Mouse (Mus musculus) lung, postnatal 0 days (tissue): ENCODE results near the gene Cybrd1. TPM values are rescaled to one million over a fixed set of nuclear protein-coding genes. Genes with fewer than 3 reads are reported as not detected.

Experiments
- ATAC-seq: fragments of 200-750 bp; cut with Nextera tagmentation; 2 replicates; pipeline ENCODE4 v1.8.0; 2017; ENCODE audit warnings: moderate library complexity
- DNase-seq: peaks from one replicate; pipeline ENCODE4 v3.0.0-alpha.2; 2016; ENCODE audit warnings: low spot score
- H3K27ac ChIP-seq: fragments of 300-500 bp; sonication (generic); 2 replicates; pipeline ENCODE4 v1.5.1; 2014; ENCODE audit warnings: antibody characterized with exemption, mild to moderate bottlenecking, low read length, mixed read lengths
- H3K27me3 ChIP-seq: fragments of 300-500 bp; sonication (generic); replicated peaks from 2 replicates; pipeline ENCODE4 v1.6.1; 2014; ENCODE audit warnings: low read length, mixed read lengths; ENCODE audit not compliant: insufficient read depth
- H3K36me3 ChIP-seq: fragments of 300-500 bp; sonication (generic); 2 replicates; pipeline ENCODE4 v1.6.1; 2014; ENCODE audit warnings: low read length, mixed read lengths; ENCODE audit not compliant: insufficient read depth
- H3K4me1 ChIP-seq: fragments of 300-500 bp; sonication (generic); 2 replicates; pipeline ENCODE4 v1.6.1; 2014; ENCODE audit warnings: antibody characterized with exemption, low read depth, low read length, mixed read lengths; ENCODE audit not compliant: insufficient read depth
- H3K4me2 ChIP-seq: fragments of 300-500 bp; sonication (generic); replicated peaks from 2 replicates; pipeline ENCODE4 v1.6.1; 2014; ENCODE audit warnings: low read depth, mild to moderate bottlenecking, low read length, moderate library complexity, mixed read lengths
- H3K4me3 ChIP-seq: fragments of 300-500 bp; sonication (generic); 2 replicates; pipeline ENCODE4 v1.5.1; 2014; ENCODE audit warnings: low read depth, low read length
- H3K9ac ChIP-seq: fragments of 300-500 bp; sonication (generic); replicated peaks from 2 replicates; pipeline ENCODE4 v1.6.1; 2014; ENCODE audit warnings: low read depth, mild to moderate bottlenecking
- H3K9me3 ChIP-seq: fragments of 300-500 bp; sonication (generic); 2 replicates; pipeline ENCODE4 v1.6.1; 2016; ENCODE audit warnings: low read length, mixed read lengths
- CTCF ChIP-seq: IDR thresholded peaks from 2 replicates; pipeline ENCODE4 v1.5.1; 2016; ENCODE audit warnings: antibody characterized with exemption, mild to moderate bottlenecking
- EP300 ChIP-seq: IDR thresholded peaks from 2 replicates; pipeline ENCODE4 v1.6.1; 2016; ENCODE audit warnings: antibody characterized with exemption, mild to moderate bottlenecking, control low read depth
- WGBS: fragments of 180-500 bp; shearing (Covaris S2); extraction: QIAGEN DNeasy Blood & Tissue Kit; methylation state at CpG from one replicate; pipeline ENCODE4 v1.1.7; 2014; 5-methylcytosine and 5-hydroxymethylcytosine counted together
- polyA plus RNA-seq: library from polyadenylated mRNA; unstranded; fragments of >200 nt; fragmentation: Nextera tagmentation; extraction: Ambion mirVana; gene quantifications from 2 replicates; pipeline ENCODE4 v1.2.1, GENCODE M21; 2015

Cybrd1 gene
- polyA plus RNA-seq, 1 experiment from 2014 or later = 4.5 TPM

- H3K4me2 ChIP-seq = no peak overlapping the region
- H3K27me3 ChIP-seq = no peaks in the 10 kb centered on the region
- ATAC-seq (no peak), DNase-seq (no peak)
- WGBS = 36% methylated on average over 2 of the region's 2 CpGs
- TF ChIP-seq CTCF (no peak), EP300 (no peak)
- H3K9me3 ChIP-seq = no peaks in the 10 kb centered on the region
- no peaks in the 10 kb centered on the region for H3K4me1 ChIP-seq
- H3K4me3 ChIP-seq = no peak overlapping the region
- no peaks in the 10 kb centered on the region for H3K36me3 ChIP-seq
- no peak overlapping the region for H3K9ac ChIP-seq
- H3K27ac ChIP-seq = no peak overlapping the region
Observed at GRCm38 (mm10) chr2:71188861-71189260, 71.1 kb downstream of the Cybrd1 start.

- no peak overlapping the region for H3K4me2 ChIP-seq
Observed at GRCm38 (mm10) chr2:71191391-71192194, 73.9 kb downstream of the Cybrd1 start.

DNA sequence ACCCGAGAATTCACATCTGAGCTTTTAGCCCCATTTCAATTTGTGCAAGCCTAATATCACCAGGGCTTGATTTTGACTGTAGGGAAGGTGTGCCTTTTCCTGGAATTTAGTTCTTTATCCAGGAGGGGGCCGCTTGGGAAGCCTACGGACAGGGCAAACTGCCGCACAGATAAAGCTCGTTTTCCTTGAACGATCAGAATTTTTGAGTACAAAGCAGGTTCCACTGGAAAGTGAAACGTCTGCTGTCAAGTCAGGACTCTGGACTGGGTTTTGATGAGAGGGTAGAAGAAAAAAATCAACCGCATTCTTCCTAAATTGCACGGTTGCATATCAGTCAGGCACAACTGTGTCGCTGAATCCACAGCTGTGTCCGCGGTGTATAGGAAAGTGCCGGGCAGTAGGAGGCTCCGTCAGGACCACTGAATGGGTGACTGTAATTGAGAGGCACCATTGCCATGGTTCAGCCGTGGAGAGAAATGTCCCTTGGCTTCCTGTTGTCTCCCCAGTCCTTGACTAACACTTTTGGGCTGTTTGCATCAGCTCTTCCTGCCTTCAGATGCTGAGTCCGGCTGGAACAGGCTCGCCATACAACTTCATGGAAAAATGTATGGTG is 74.6 kb downstream of the Cybrd1 start:
- Histone ChIP-seq H3K36me3 (no peaks in the 10 kb centered on the region), H3K4me3 (no peak overlapping the region), H3K27me3 (no peaks in the 10 kb centered on the region), H3K27ac (no peak overlapping the region), H3K9me3 (no peaks in the 10 kb centered on the region), H3K4me1 (no peaks in the 10 kb centered on the region), H3K9ac (no peak overlapping the region), H3K4me2 (no peak overlapping the region)
- no peak for TF ChIP-seq EP300
- no peak for TF ChIP-seq CTCF
- ATAC-seq (no peak), DNase-seq (no peak)
- WGBS = 55% methylated on average over 17 of the region's 17 CpGs

More at GRCm38 (mm10) chr2:71191391-71192194, 73.9 kb downstream of the Cybrd1 start:
- H3K4me3 ChIP-seq = no peak overlapping the region
- TF ChIP-seq CTCF (no peak), EP300 (no peak)
- 32% methylated on average over 16 of the region's 16 CpGs for WGBS
- no peaks in the 10 kb centered on the region for H3K27me3 ChIP-seq
- H3K9me3 ChIP-seq = no peaks in the 10 kb centered on the region
- no peak for ATAC-seq
- no peaks in the 10 kb centered on the region for H3K4me1 ChIP-seq
- no peak overlapping the region for H3K9ac ChIP-seq
- H3K27ac ChIP-seq = no peak overlapping the region
- DNase-seq = no peak
- no peaks in the 10 kb centered on the region for H3K36me3 ChIP-seq

Other genes starting within 250 kb of the Cybrd1 start
- gene Dcaf17, start 62.6 kb upstream of the Cybrd1 start, polyA plus RNA-seq = 25.1 and 26.6 TPM in 2 replicates
- gene Mettl8, start 62.3 kb upstream of the Cybrd1 start, polyA plus RNA-seq = 8.6 and 8.7 TPM in 2 replicates
- gene Dync1i2, start 93.8 kb downstream of the Cybrd1 start, polyA plus RNA-seq = 76.6 and 83.9 TPM in 2 replicates
- 16.8 and 17.6 TPM in 2 replicates for gene Slc25a12, start 249.8 kb downstream of the Cybrd1 start, polyA plus RNA-seq